Mouse (Mus musculus) embryonic facial prominence, embryonic 12.5 days (tissue): Measurements from ENCODE around the gene Sft2d2. TPM values are rescaled to one million over a fixed set of nuclear protein-coding genes. Genes with fewer than 3 reads are reported as not detected.

Experiments used
- polyA plus RNA-seq: library from polyadenylated mRNA; unstranded; fragments of >200 nt; fragmentation: Nextera tagmentation; extraction: Ambion mirVana; gene quantifications from 2 replicates; pipeline ENCODE4 v1.2.1, GENCODE M21; 2016

Sft2d2 gene
- polyA plus RNA-seq, 1 experiment from 2014 or later = 15.0 TPM

Other genes starting within 250 kb of the Sft2d2 start
- not detected in 2 replicates for gene Tbx19, start 33.7 kb downstream of the Sft2d2 start, polyA plus RNA-seq
- gene Tiprl, start 42.6 kb upstream of the Sft2d2 start, polyA plus RNA-seq = 92.4 and 101 TPM in 2 replicates
- 2.3 and 2.4 TPM in 2 replicates for gene Gpr161, start 101.4 kb upstream of the Sft2d2 start, polyA plus RNA-seq